9 mouse cellular contexts compared by ENCODE assay signal in genomic region chr15:77802992-77803391, GRCm38 (mm10). TPM values are rescaled to one million over a fixed set of nuclear protein-coding genes. Genes with fewer than 3 reads are reported as not detected.
A peak's percentile ranks its signal among the peaks of the same experiment; 100 is the strongest.
DNase-seq lines count a peak whose midpoint lies in the region; ATAC-seq and TF ChIP-seq lines count a peak whose summit lies in the region.
"Had no signal": no experiment of that assay in that cellular context is flagged by ENCODE, and none has a peak within 500 bp of the region (broad histone marks: within the 10 kb centered on the region; RNA-seq: fewer than 3 reads in every experiment).

No protein-coding gene starts in this region.

- no peak for DNase-seq in hindbrain, embryonic 14.5 days (ENCODE audit: low spot score)
- DNase-seq in CH12.LX (ENCODE audit: extremely low read depth), result no peak
- DNase-seq: cerebellum, adult 9-10 months had no signal

- H3K9ac ChIP-seq in hindbrain, embryonic 12.5 days, result no peak overlapping the region
- no peak overlapping the region for H3K9ac ChIP-seq in hindbrain, embryonic 14.5 days
- no peak overlapping the region for H3K9ac ChIP-seq in CH12.LX (ENCODE audit: insufficient read depth, low read depth)
- H3K9ac ChIP-seq in limb, embryonic 12.5 days (replicated peaks), result no peak overlapping the region
- no peak overlapping the region for H3K9ac ChIP-seq in forebrain, embryonic 16.5 days (replicated peaks; ENCODE audit: low read depth, low read length)
- H3K9ac ChIP-seq: neural tube, embryonic 13.5 days had no signal

- no peak overlapping the region for H3K4me2 ChIP-seq in hindbrain, embryonic 12.5 days (replicated peaks)
- no peak overlapping the region for H3K4me2 ChIP-seq in hindbrain, embryonic 14.5 days (replicated peaks)
- H3K4me2 ChIP-seq in CH12.LX (ENCODE audit: insufficient read depth, low read depth, poor library complexity, severe bottlenecking), result no peak overlapping the region
- H3K4me2 ChIP-seq in limb, embryonic 12.5 days, result no peak overlapping the region
- H3K4me2 ChIP-seq in forebrain, embryonic 16.5 days (ENCODE audit: low read length), result no peak overlapping the region
- H3K4me2 ChIP-seq: neural tube, embryonic 13.5 days had no signal

- dilution Hi-C loops in CH12.LX (cut with MboI; ENCODE audit: extremely low pct_ligation_motif_present, extremely low pct_unique_long_range_greater_than_20kb, low sequenced_read_pairs), result no loop called here

- TF ChIP-seq EP300 in CH12.LX (IDR thresholded peaks at IDR 0.05; ENCODE audit: low read length), result no peak

- H3K4me1 ChIP-seq in hindbrain, embryonic 12.5 days, result peaks cover 24% of the 10 kb centered on the region
- peaks cover 12% of the 10 kb centered on the region for H3K4me1 ChIP-seq in hindbrain, embryonic 14.5 days (replicated peaks; ENCODE audit: control insufficient read depth, insufficient read depth, low read length)
- peaks cover 64 to 99% of the 10 kb centered on the region in 2 experiments for H3K4me1 ChIP-seq in CH12.LX (ENCODE audit: control insufficient read depth in 1 of 2, insufficient read depth in 2 of 2)
- H3K4me1 ChIP-seq in limb, embryonic 12.5 days (replicated peaks), result peaks cover 42% of the 10 kb centered on the region
- peaks cover 6% of the 10 kb centered on the region for H3K4me1 ChIP-seq in forebrain, embryonic 16.5 days (replicated peaks; ENCODE audit: control insufficient read depth, insufficient read depth, low read length)

- peaks cover 87% of the 10 kb centered on the region for H3K79me3 ChIP-seq in C2C12 (ENCODE audit: low read depth)

- no peaks in the 10 kb centered on the region for H3K9me3 ChIP-seq in hindbrain, embryonic 12.5 days (replicated peaks)
- H3K9me3 ChIP-seq in hindbrain, embryonic 14.5 days (ENCODE audit: control insufficient read depth, low read length), result no peaks in the 10 kb centered on the region
- H3K9me3 ChIP-seq in CH12.LX (replicated peaks; ENCODE audit: low read length), result no peaks in the 10 kb centered on the region
- H3K9me3 ChIP-seq in limb, embryonic 12.5 days, result no peaks in the 10 kb centered on the region
- H3K9me3 ChIP-seq in forebrain, embryonic 16.5 days (ENCODE audit: control insufficient read depth, low read length), result no peaks in the 10 kb centered on the region
- H3K9me3 ChIP-seq: neural tube, embryonic 13.5 days had no signal

- peak overlapping the region; percentile 21 for H3ac ChIP-seq in C2C12 (ENCODE audit: control insufficient read depth, insufficient read length, low read depth)

- peak overlapping the region; percentile 23; the same call in 1 of the 2 replicates for H3K27ac ChIP-seq in hindbrain, embryonic 12.5 days
- H3K27ac ChIP-seq in hindbrain, embryonic 14.5 days, result no peak overlapping the region
- no peak overlapping the region for H3K27ac ChIP-seq in CH12.LX (ENCODE audit: insufficient read depth, low read depth)
- 0 out of 2 replicates have a peak overlapping the region, but pooled peaks have one; percentile 42 for H3K27ac ChIP-seq in limb, embryonic 12.5 days
- no peak overlapping the region for H3K27ac ChIP-seq in forebrain, embryonic 16.5 days (ENCODE audit: low read length)
- H3K27ac ChIP-seq: neural tube, embryonic 13.5 days had no signal

- TF ChIP-seq RAD21 in CH12.LX (IDR thresholded peaks at IDR 0.05; ENCODE audit: low read depth, low read length), result peak; percentile 21

- H3K79me2 ChIP-seq in C2C12 (ENCODE audit: control insufficient read depth, insufficient read depth), result peaks cover 100% of the 10 kb centered on the region
- H3K79me2 ChIP-seq in CH12.LX (replicated peaks; ENCODE audit: control insufficient read depth, extremely low read depth, insufficient read depth, poor library complexity, severe bottlenecking), result peaks cover 72% of the 10 kb centered on the region

- TF ChIP-seq CTCF in C2C12 (IDR thresholded peaks at IDR 0.05; ENCODE audit: control insufficient read depth, insufficient read depth, insufficient read length) (no peak), CH12.LX (conservative IDR thresholded peaks at IDR 0.05 in 1 of 2, IDR thresholded peaks at IDR 0.05 in 1 of 2; ENCODE audit: low read depth in 2 of 2, low read length in 2 of 2) (peak in 1 of 2 experiments; percentile 34; a peak in 2 of 4 replicates)

- no peaks in the 10 kb centered on the region for H3K27me3 ChIP-seq in hindbrain, embryonic 12.5 days
- no peaks in the 10 kb centered on the region for H3K27me3 ChIP-seq in hindbrain, embryonic 14.5 days (ENCODE audit: control insufficient read depth, insufficient read depth, low read length)
- no peaks in the 10 kb centered on the region for H3K27me3 ChIP-seq in C2C12 (ENCODE audit: control insufficient read depth, insufficient read depth, insufficient read length)
- H3K27me3 ChIP-seq in CH12.LX (replicated peaks), result no peaks in the 10 kb centered on the region
- H3K27me3 ChIP-seq in limb, embryonic 12.5 days, result no peaks in the 10 kb centered on the region
- H3K27me3 ChIP-seq in forebrain, embryonic 16.5 days (replicated peaks; ENCODE audit: control insufficient read depth, insufficient read depth, low read length), result no peaks in the 10 kb centered on the region
- H3K27me3 ChIP-seq: neural tube, embryonic 13.5 days had no signal

- ATAC-seq in hindbrain, embryonic 12.5 days (ENCODE audit: low FRiP score), result no peak
- no peak for ATAC-seq in hindbrain, embryonic 14.5 days (ENCODE audit: low FRiP score)
- no peak for ATAC-seq in limb, embryonic 12.5 days (ENCODE audit: insufficient number of reproducible peaks, insufficient read depth, low FRiP score, low TSS enrichment, low read depth)
- no peak for ATAC-seq in frontal cortex, adult (ENCODE audit: low TSS enrichment)
- no peak for ATAC-seq in forebrain, embryonic 16.5 days

- H3K4me3 ChIP-seq in hindbrain, embryonic 12.5 days, result no peak overlapping the region
- no peak overlapping the region for H3K4me3 ChIP-seq in hindbrain, embryonic 14.5 days (replicated peaks; ENCODE audit: low read length)
- H3K4me3 ChIP-seq in C2C12 (ENCODE audit: insufficient read depth, poor library complexity, severe bottlenecking) (no peak overlapping the region), CH12.LX (replicated peaks in 1 of 3; ENCODE audit: low read depth in 2 of 3, low read length in 2 of 3, poor library complexity in 1 of 3) (no peak overlapping the region)
- no peak overlapping the region for H3K4me3 ChIP-seq in limb, embryonic 12.5 days (replicated peaks)
- H3K4me3 ChIP-seq in forebrain, embryonic 16.5 days (replicated peaks; ENCODE audit: low read length), result no peak overlapping the region
- H3K4me3 ChIP-seq: neural tube, embryonic 13.5 days had no signal

- in situ Hi-C loops in CH12.LX (cut with MboI; ENCODE audit: low pct_ligation_motif_present, low pct_unique_long_range_greater_than_20kb, low sequenced_read_pairs), result no loop called here

- no peak for TF ChIP-seq POLR2A in CH12.LX (IDR thresholded peaks at IDR 0.05; ENCODE audit: low read depth, low read length)

- 90% methylated on average over 4 of the region's 4 CpGs for WGBS in hindbrain, embryonic 12.5 days
- 90% methylated on average over 4 of the region's 4 CpGs for WGBS in hindbrain, embryonic 14.5 days
- WGBS in limb, embryonic 12.5 days, result 87% methylated on average over 4 of the region's 4 CpGs
- 85% methylated on average over 4 of the region's 4 CpGs for WGBS in forebrain, embryonic 16.5 days

- peaks cover 23% of the 10 kb centered on the region for H3K36me3 ChIP-seq in hindbrain, embryonic 12.5 days
- H3K36me3 ChIP-seq in hindbrain, embryonic 14.5 days (replicated peaks; ENCODE audit: control insufficient read depth, insufficient read depth), result peaks cover 28% of the 10 kb centered on the region
- H3K36me3 ChIP-seq in C2C12 (ENCODE audit: control insufficient read depth, insufficient read depth) (peaks cover 81% of the 10 kb centered on the region), CH12.LX (replicated peaks in 1 of 2; ENCODE audit: control insufficient read depth in 1 of 2, insufficient read depth in 1 of 2, low read length in 1 of 2) (peaks cover 72 to 88% of the 10 kb centered on the region in 2 experiments)
- H3K36me3 ChIP-seq in limb, embryonic 12.5 days, result peaks cover 70% of the 10 kb centered on the region
- no peaks in the 10 kb centered on the region for H3K36me3 ChIP-seq in forebrain, embryonic 16.5 days (ENCODE audit: control insufficient read depth, insufficient read depth)

TF ChIP-seq in C2C12, 6 proteins besides CTCF, POLR2A, EP300 and RAD21 (continues in another document):
- TF ChIP-seq MYOG (IDR thresholded peaks at IDR 0.05; ENCODE audit: control insufficient read depth, extremely low read depth, insufficient read length), result no peak
- TF ChIP-seq CEBPB (IDR thresholded peaks at IDR 0.05; ENCODE audit: low read depth), result no peak
- no peak for TF ChIP-seq MYOD1 (IDR thresholded peaks at IDR 0.05; ENCODE audit: control insufficient read depth, insufficient read length, low read depth)
- no peak for TF ChIP-seq USF1 (IDR thresholded peaks at IDR 0.05; ENCODE audit: low read depth)
- TF ChIP-seq MAX (IDR thresholded peaks at IDR 0.05), result no peak

TF ChIP-seq in CH12.LX, 34 proteins besides CTCF, POLR2A, EP300 and RAD21:
- TF ChIP-seq USF1 (IDR thresholded peaks at IDR 0.05; ENCODE audit: low read depth, low read length), result no peak
- TF ChIP-seq SMC3 (IDR thresholded peaks at IDR 0.05; ENCODE audit: low read depth, low read length), result 0 out of 2 replicates have a peak, but pooled peaks have one; percentile 8

RNA-seq across cellular contexts. Expression of gene Myh9, which starts 39.0 kb away (rescaled TPM):
- polyA plus RNA-seq in hindbrain, embryonic 12.5 days (2016; fragmentation: Nextera tagmentation; extraction: Ambion mirVana), result 32.0 and 33.5 TPM in 2 replicates
- polyA plus RNA-seq in hindbrain, embryonic 14.5 days (2014; fragmentation: Nextera tagmentation; extraction: Ambion mirVana), result 14.4 and 14.6 TPM in 2 replicates
- polyA plus RNA-seq in C2C12 (2012; fragmentation: generic; extraction: Trizol), result 580 TPM
- total RNA-seq in CH12.LX (2012; rRNA removed), result 128 and 146 TPM in 2 replicates
- 43.8 and 46.4 TPM in 2 replicates for total RNA-seq in CH12.LX (2014; rRNA removed)
- polyA plus RNA-seq in CH12.LX (2012; ENCODE audit: insufficient read length, low read depth), result 165 and 178 TPM in 2 replicates
- 40.0 and 43.1 TPM in 2 replicates for polyA plus RNA-seq in limb, embryonic 12.5 days (2016; fragmentation: Nextera tagmentation; extraction: Ambion mirVana)
- 12.2 and 13.6 TPM in 2 replicates for polyA plus RNA-seq in forebrain, embryonic 16.5 days (2015; fragmentation: Nextera tagmentation; extraction: Ambion mirVana)

RNA-seq across cellular contexts. Expression of gene Apol8, which starts 46.2 kb away (rescaled TPM):
- 0.22 and 0.47 TPM in 2 replicates for polyA plus RNA-seq in hindbrain, embryonic 12.5 days (2016; fragmentation: Nextera tagmentation; extraction: Ambion mirVana)
- not detected in 2 replicates for polyA plus RNA-seq in hindbrain, embryonic 14.5 days (2014; fragmentation: Nextera tagmentation; extraction: Ambion mirVana)
- polyA plus RNA-seq in C2C12 (2012; fragmentation: generic; extraction: Trizol) (0.46 TPM), CH12.LX (2012; ENCODE audit: insufficient read length, low read depth) (0.14 and 0.50 TPM in 2 replicates)
- total RNA-seq in CH12.LX (2012; rRNA removed) (0.17 TPM in 1 of 2 replicates, not detected in the other), CH12.LX (2014; rRNA removed) (0.15 and 0.84 TPM in 2 replicates)
- polyA plus RNA-seq in limb, embryonic 12.5 days (2016; fragmentation: Nextera tagmentation; extraction: Ambion mirVana), result 0.15 and 0.23 TPM in 2 replicates
- polyA plus RNA-seq in forebrain, embryonic 16.5 days (2015; fragmentation: Nextera tagmentation; extraction: Ambion mirVana), result 0.22 TPM in 1 of 2 replicates, not detected in the other
- polyA plus RNA-seq: neural tube, embryonic 13.5 days had no signal

Comparison
In these comparisons a context has a peak if more than half of its experiments do, and no peak if none do; other contexts are left out.
1. H3K27ac ChIP-seq: peak in hindbrain, embryonic 12.5 days (single experiment) and limb, embryonic 12.5 days (single experiment); none in hindbrain, embryonic 14.5 days (single experiment), CH12.LX (single experiment) and forebrain, embryonic 16.5 days (single experiment).